Mouse (Mus musculus) intestine, postnatal 0 days (tissue): ENCODE measurements around the gene Chac1. TPM values are rescaled to one million over a fixed set of nuclear protein-coding genes. Genes with fewer than 3 reads are reported as not detected.

ENCODE experiments used
- ATAC-seq: fragments of 200-750 bp; cut with Nextera tagmentation; 2 replicates; pipeline ENCODE4 v1.8.0; 2017; ENCODE audit warnings: mild to moderate bottlenecking, moderate TSS enrichment, moderate library complexity
- H3K27ac ChIP-seq: fragments of 300-500 bp; sonication (generic); 2 replicates; pipeline ENCODE4 v1.5.1; 2014; ENCODE audit warnings: mild to moderate bottlenecking, low read depth, low read length, moderate library complexity
- H3K27me3 ChIP-seq: fragments of 300-500 bp; sonication (generic); replicated peaks from 2 replicates; pipeline ENCODE4 v1.6.1; 2014; ENCODE audit warnings: low read length, mixed read lengths; ENCODE audit not compliant: control insufficient read depth, insufficient read depth
- H3K36me3 ChIP-seq: fragments of 300-500 bp; sonication (generic); 2 replicates; pipeline ENCODE4 v1.6.1; 2014; ENCODE audit warnings: mild to moderate bottlenecking, moderate library complexity; ENCODE audit not compliant: control insufficient read depth, insufficient read depth
- H3K4me1 ChIP-seq: fragments of 300-500 bp; sonication (generic); replicated peaks from 2 replicates; pipeline ENCODE4 v1.6.1; 2014; ENCODE audit warnings: antibody characterized with exemption, low read length, mixed read lengths; ENCODE audit not compliant: control insufficient read depth, insufficient read depth
- H3K4me2 ChIP-seq: fragments of 300-500 bp; sonication (generic); replicated peaks from 2 replicates; pipeline ENCODE4 v1.6.1; 2014; ENCODE audit warnings: low read depth, mild to moderate bottlenecking, moderate library complexity
- H3K4me3 ChIP-seq: fragments of 300-500 bp; sonication (generic); 2 replicates; pipeline ENCODE4 v1.5.1; 2014; ENCODE audit warnings: low read depth, low read length
- H3K9ac ChIP-seq: fragments of 300-500 bp; sonication (generic); 2 replicates; pipeline ENCODE4 v1.6.1; 2014; ENCODE audit warnings: mild to moderate bottlenecking, low read depth, low read length
- H3K9me3 ChIP-seq: fragments of 300-500 bp; sonication (generic); 2 replicates; pipeline ENCODE4 v1.6.1; 2016; ENCODE audit warnings: mixed run types; ENCODE audit not compliant: control insufficient read depth
- CTCF ChIP-seq: sonication (generic); IDR thresholded peaks from 2 replicates; pipeline ENCODE4 v1.5.1; 2016; ENCODE audit warnings: low read depth, mild to moderate bottlenecking, control low read depth, antibody characterized with exemption, moderate library complexity
- WGBS: fragments of 180-500 bp; shearing (Covaris S2); extraction: QIAGEN DNeasy Blood & Tissue Kit; methylation state at CpG from one replicate; pipeline ENCODE4 v1.1.7; 2014; 5-methylcytosine and 5-hydroxymethylcytosine counted together
- polyA plus RNA-seq: library from polyadenylated mRNA; unstranded; fragments of >200 nt; fragmentation: Nextera tagmentation; extraction: Ambion mirVana; gene quantifications from 2 replicates; pipeline ENCODE4 v1.2.1, GENCODE M21; 2015

The Chac1 gene
- polyA plus RNA-seq, 1 experiment from 2014 or later: 1.4 TPM

DNA sequence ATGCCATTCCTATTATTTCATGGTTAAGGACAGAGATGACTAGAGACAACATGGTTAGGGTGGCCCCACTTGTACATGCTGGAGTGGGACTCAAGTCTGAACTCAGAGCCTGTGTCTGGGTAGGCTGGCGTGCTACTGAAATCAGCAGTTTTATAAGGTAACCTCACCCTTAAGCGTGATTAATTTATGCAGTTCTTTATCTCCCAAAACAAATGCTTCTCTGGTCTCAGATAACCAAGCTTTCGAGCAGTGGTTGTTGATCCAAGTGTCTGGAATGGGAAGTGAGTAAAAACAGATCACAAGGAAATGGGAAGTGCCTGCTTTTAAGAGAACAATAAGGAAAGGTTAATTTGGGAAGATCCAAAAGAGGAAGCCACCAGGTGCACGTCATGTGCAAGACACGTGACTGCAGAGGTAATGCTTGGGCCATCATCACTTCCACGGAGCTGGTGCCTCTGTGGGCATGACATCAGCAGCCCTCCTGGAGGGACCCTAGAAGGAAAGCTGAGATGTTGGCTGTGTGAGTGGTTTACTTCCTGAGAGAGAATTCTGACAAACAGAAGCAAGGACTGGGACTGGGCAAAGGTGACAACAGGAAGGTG is 6.4 kb upstream of the Chac1 start:
- Histone ChIP-seq H3K4me3 (no peak overlapping the region), H3K27me3 (no peaks in the 10 kb centered on the region), H3K4me1 (0 out of 2 replicates have a peak, but pooled peaks cover 5% of the 10 kb centered on the region), H3K4me2 (no peak overlapping the region), H3K27ac (no peak overlapping the region), H3K9ac (no peak overlapping the region), H3K9me3 (no peaks in the 10 kb centered on the region), H3K36me3 (no peaks in the 10 kb centered on the region)
- WGBS: 25% methylated on average over 6 of the region's 6 CpGs
- ATAC-seq: no peak
- TF ChIP-seq CTCF: no peak

- Histone ChIP-seq H3K36me3 (no peaks in the 10 kb centered on the region), H3K4me3 (no peak overlapping the region), H3K4me2 (no peak overlapping the region), H3K27ac (no peak overlapping the region), H3K27me3 (no peaks in the 10 kb centered on the region), H3K9me3 (no peaks in the 10 kb centered on the region), H3K9ac (no peak overlapping the region), H3K4me1 (no peaks in the 10 kb centered on the region)
- no peak for TF ChIP-seq CTCF
- 87% methylated on average over 8 of the region's 8 CpGs for WGBS
- ATAC-seq: no peak
These were observed 2.7 kb downstream of the Chac1 start for GRCm38 (mm10) chr2:119353707-119354106.

DNA sequence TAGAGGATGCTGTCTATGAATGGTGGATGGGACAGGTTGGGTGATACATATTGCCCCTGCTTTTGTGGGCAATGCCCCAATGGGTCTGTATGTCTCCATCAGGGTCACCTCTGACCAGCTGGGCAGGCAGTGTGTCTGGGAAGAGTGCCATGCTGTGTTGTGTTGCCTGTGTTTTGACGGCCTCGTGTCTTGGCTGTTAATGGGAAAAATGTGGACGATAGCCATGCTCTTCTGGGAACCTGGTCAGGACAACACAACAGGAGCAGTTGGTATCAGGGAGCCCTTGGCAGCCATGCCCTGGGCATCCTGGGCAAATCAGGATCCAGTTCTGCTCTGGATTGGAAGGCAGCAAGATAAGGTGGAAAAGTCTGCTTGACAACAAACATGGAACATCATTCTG is 4.1 kb downstream of the Chac1 start:
- H3K9me3 ChIP-seq: no peaks in the 10 kb centered on the region
- H3K27me3 ChIP-seq: no peaks in the 10 kb centered on the region
- no peaks in the 10 kb centered on the region for H3K4me1 ChIP-seq
- H3K27ac ChIP-seq: no peak overlapping the region
- H3K36me3 ChIP-seq: no peaks in the 10 kb centered on the region
- 90% methylated on average over 3 of the region's 3 CpGs for WGBS
- H3K9ac ChIP-seq: no peak overlapping the region
- TF ChIP-seq CTCF: no peak
- H3K4me3 ChIP-seq: no peak overlapping the region
- H3K4me2 ChIP-seq: no peak overlapping the region
- no peak for ATAC-seq

GRCm38 (mm10) chr2:119355651-119356050 is 4.6 kb downstream of the Chac1 start:
- H3K27ac ChIP-seq: no peak overlapping the region
- ATAC-seq: no peak
- H3K4me3 ChIP-seq: no peak overlapping the region
- no peaks in the 10 kb centered on the region for H3K36me3 ChIP-seq
- H3K27me3 ChIP-seq: no peaks in the 10 kb centered on the region
- H3K9me3 ChIP-seq: no peaks in the 10 kb centered on the region
- peak; percentile 43 for TF ChIP-seq CTCF
- H3K4me1 ChIP-seq: no peaks in the 10 kb centered on the region
- 38% methylated on average over 7 of the region's 7 CpGs for WGBS
- H3K4me2 ChIP-seq: no peak overlapping the region
- no peak overlapping the region for H3K9ac ChIP-seq

- Histone ChIP-seq H3K9ac (no peak overlapping the region), H3K27ac (no peak overlapping the region), H3K4me1 (no peaks in the 10 kb centered on the region), H3K36me3 (no peaks in the 10 kb centered on the region), H3K4me2 (no peak overlapping the region), H3K4me3 (no peak overlapping the region), H3K27me3 (no peaks in the 10 kb centered on the region), H3K9me3 (no peaks in the 10 kb centered on the region)
- TF ChIP-seq CTCF: no peak
- no peak for ATAC-seq
These were observed 5.3 kb downstream of the Chac1 start for GRCm38 (mm10) chr2:119356310-119356709.

- no peak overlapping the region for H3K4me3 ChIP-seq
- ATAC-seq: no peak
- H3K9ac ChIP-seq: no peak overlapping the region
- 88% methylated on average over 5 of the region's 5 CpGs for WGBS
- no peaks in the 10 kb centered on the region for H3K4me1 ChIP-seq
- TF ChIP-seq CTCF: no peak
- H3K4me2 ChIP-seq: no peak overlapping the region
- H3K27me3 ChIP-seq: no peaks in the 10 kb centered on the region
- H3K36me3 ChIP-seq: no peaks in the 10 kb centered on the region
- H3K27ac ChIP-seq: no peak overlapping the region
- no peaks in the 10 kb centered on the region for H3K9me3 ChIP-seq
These were observed 5.8 kb downstream of the Chac1 start for GRCm38 (mm10) chr2:119356805-119357204.

- Histone ChIP-seq H3K9ac (no peak overlapping the region), H3K4me2 (no peak overlapping the region), H3K9me3 (no peaks in the 10 kb centered on the region), H3K4me1 (no peaks in the 10 kb centered on the region), H3K36me3 (no peaks in the 10 kb centered on the region), H3K27ac (no peak overlapping the region), H3K27me3 (no peaks in the 10 kb centered on the region), H3K4me3 (no peak overlapping the region)
- 90% methylated on average over 6 of the region's 6 CpGs for WGBS
- no peak for ATAC-seq
- TF ChIP-seq CTCF: no peak
These were observed 7.2 kb downstream of the Chac1 start for GRCm38 (mm10) chr2:119358249-119358648.
